Mouse (Mus musculus): Measurements from ENCODE around the gene Lexm. TPM values are rescaled to one million over a fixed set of nuclear protein-coding genes. Genes with fewer than 3 reads are reported as not detected.

The Lexm gene
- polyA plus RNA-seq, 1 experiment, result not detected

DNA sequence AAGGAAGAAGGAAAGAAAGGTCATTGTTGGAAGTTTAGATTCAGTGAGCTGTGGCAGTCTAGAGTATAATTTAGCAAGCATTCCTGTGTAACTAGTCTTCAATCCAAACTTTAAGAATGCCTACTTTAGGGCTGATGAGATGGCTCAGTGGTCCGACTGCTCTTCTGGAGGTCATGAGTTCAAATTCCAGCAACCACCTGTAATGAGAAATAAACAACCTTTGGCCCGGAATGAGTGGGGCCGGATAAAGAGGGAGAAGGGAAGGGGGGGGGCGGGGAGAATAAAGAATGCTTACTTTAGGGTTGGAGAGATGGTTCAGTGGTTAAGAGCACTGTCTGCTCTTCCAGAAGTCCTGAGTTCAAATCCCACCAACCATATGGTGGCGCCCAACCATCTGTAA, 59.8 kb downstream of the Lexm start:
- no peak overlapping the region for H3K4me3 ChIP-seq (ENCODE audit: insufficient read depth, low read length)
- peaks cover 4% of the 10 kb centered on the region for H3K4me1 ChIP-seq (ENCODE audit: control insufficient read depth, insufficient read depth, low read length)
- no peak for TF ChIP-seq POLR2A (IDR thresholded peaks at IDR 0.05; ENCODE audit: borderline replicate concordance, low read depth, low read length)
- H3K27ac ChIP-seq (ENCODE audit: insufficient read depth, low read depth, low read length), result no peak overlapping the region

DNA sequence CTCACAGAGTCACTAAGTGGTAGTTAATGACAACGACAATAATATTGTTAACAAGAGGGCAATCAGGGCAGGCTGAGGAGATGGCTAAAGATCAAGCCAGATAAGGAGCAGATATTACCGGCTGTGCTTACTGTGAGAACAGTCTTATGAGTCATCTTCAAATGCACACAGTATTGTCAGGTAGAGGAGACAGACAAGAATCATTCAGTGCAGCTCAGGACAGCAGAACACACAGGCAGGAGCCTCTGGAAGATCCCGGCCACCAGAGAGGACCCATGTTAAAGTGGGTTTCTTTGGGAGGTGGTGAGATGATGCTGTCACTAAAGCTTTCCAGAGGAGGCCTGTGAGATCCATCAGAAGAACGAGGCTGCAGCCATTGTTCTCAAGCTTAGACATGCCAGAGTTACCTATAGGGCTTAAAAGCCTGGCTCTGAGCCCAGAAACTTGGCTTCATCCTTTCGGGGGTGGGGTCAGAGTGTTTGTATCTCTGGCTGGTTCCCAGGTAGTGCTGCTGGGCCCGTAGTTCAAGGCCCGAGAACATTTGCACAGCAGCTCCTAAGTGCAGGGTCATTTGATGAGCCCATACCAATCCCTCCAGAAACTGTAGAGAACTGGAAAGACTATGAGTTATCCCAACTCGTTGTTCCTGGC, 66.4 kb downstream of the Lexm start:
- Histone ChIP-seq H3K4me3 (ENCODE audit: insufficient read depth, low read length) (no peak overlapping the region), H3K27ac (ENCODE audit: insufficient read depth, low read depth, low read length) (no peak overlapping the region), H3K4me1 (ENCODE audit: control insufficient read depth, insufficient read depth, low read length) (0 out of 2 replicates have a peak, but pooled peaks cover 1% of the 10 kb centered on the region)
- no peak for TF ChIP-seq POLR2A (IDR thresholded peaks at IDR 0.05; ENCODE audit: borderline replicate concordance, low read depth, low read length)

DNA sequence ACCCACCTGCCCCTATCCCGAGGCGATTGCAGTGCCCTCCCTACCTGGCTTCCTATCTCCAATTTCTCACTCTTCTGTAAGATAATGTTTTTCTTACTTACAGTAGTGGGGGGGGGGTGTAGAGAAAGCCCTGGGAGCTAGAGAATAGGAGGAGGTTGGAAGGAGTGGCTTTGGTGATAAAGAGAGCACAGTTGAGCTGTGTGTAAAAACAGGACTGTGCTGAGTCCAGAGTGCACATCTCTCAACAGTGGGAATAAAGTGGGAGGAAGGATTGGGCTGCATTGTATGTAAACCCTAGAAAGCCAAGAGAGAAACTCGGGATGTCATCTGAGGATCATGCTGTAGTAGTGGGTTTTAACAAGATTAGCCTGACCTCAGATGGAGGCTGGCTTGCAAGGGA, 68.9 kb downstream of the Lexm start:
- TF ChIP-seq POLR2A (IDR thresholded peaks at IDR 0.05; ENCODE audit: borderline replicate concordance, low read depth, low read length) (no peak), CTCF (IDR thresholded peaks at IDR 0.05; ENCODE audit: low read depth, low read length) (no peak)

DNA sequence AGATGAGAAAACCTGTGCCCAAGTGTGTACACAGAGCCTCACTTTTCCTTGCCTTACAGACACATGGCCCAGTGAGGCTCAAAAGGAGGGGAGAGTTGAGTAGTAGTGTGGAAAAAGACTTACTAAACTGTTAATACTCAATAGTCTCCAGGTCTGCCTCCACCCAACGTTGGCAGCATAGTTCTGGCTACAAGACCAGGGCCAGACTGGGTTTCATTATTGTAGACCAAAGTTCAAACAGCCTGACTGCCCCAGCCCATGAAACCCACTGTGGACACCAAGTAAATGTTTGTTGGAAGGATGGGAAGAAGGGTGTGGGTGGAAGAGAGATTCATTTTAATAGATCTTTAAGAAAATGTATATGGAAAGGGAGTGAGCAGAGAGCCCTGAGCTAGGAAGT, 70.1 kb downstream of the Lexm start:
- Histone ChIP-seq H3K4me1 (ENCODE audit: control insufficient read depth, insufficient read depth, low read length) (0 out of 2 replicates have a peak, but pooled peaks cover 2% of the 10 kb centered on the region), H3K4me3 (ENCODE audit: insufficient read depth, low read length) (no peak overlapping the region), H3K27ac (ENCODE audit: insufficient read depth, low read depth, low read length) (no peak overlapping the region)
- TF ChIP-seq CTCF (IDR thresholded peaks at IDR 0.05; ENCODE audit: low read depth, low read length) (no peak), POLR2A (IDR thresholded peaks at IDR 0.05; ENCODE audit: borderline replicate concordance, low read depth, low read length) (no peak)

More for the DNA sequence above, 68.9 kb downstream of the Lexm start:
- H3K4me3 ChIP-seq (ENCODE audit: insufficient read depth, low read length), result no peak overlapping the region
- H3K27ac ChIP-seq (ENCODE audit: insufficient read depth, low read depth, low read length), result no peak overlapping the region
- H3K4me1 ChIP-seq (ENCODE audit: control insufficient read depth, insufficient read depth, low read length), result 0 out of 2 replicates have a peak, but pooled peaks cover 2% of the 10 kb centered on the region

DNA sequence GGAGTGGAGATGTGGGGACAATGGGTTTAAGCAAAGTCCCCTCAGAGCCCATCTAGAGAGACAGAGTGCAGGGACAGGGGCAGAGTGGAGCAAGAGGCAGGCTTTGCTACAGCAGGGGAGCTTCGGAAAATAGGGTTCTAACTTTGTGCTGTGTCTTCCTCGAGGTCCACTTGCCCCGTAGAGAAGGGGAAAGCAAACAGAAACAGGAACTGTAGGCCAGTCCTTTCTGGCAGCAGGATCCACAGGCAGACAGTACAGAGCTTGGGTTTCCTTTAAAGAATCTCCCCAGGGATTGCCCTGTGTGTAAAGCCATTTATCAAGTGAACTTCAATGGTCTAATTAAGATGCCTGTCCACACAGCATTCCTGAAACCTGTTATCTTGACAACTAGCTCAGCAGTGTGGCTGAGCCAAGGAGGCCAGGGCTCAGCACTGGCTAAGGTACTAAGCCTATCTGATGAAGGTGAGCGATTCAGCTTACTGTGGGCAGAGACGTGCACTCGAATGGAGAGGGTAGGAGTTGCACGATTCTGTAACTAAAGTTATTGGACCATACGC, 71.1 kb downstream of the Lexm start:
- Histone ChIP-seq H3K4me1 (ENCODE audit: control insufficient read depth, insufficient read depth, low read length) (0 out of 2 replicates have a peak, but pooled peaks cover 2% of the 10 kb centered on the region), H3K27ac (ENCODE audit: insufficient read depth, low read depth, low read length) (no peak overlapping the region)
- TF ChIP-seq CTCF (IDR thresholded peaks at IDR 0.05; ENCODE audit: low read depth, low read length) (no peak), POLR2A (IDR thresholded peaks at IDR 0.05; ENCODE audit: borderline replicate concordance, low read depth, low read length) (no peak)

DNA sequence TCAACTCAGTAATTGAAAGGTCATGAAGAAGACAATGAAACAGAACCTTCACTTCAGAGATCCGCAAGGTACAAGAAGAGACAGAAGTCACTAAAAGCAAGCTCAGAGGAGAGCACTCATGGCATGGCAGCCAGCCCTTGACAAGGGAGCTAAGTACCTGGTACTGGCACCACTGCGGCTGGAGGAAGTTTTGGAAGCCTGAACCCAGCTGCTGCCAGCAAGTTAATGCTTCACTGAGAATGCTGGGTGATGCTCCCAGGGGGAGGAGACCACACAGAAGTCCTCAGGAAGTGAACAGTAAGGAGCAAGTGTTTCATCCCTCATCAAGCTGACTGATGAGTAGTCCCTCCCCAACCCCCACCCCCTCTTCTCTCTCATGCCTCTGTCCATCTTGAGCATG, 74.8 kb downstream of the Lexm start:
- no peak for TF ChIP-seq POLR2A (IDR thresholded peaks at IDR 0.05; ENCODE audit: borderline replicate concordance, low read depth, low read length)
- no peak for TF ChIP-seq CTCF (IDR thresholded peaks at IDR 0.05; ENCODE audit: low read depth, low read length)
- Histone ChIP-seq H3K27ac (ENCODE audit: insufficient read depth, low read depth, low read length) (no peak overlapping the region), H3K4me1 (ENCODE audit: control insufficient read depth, insufficient read depth, low read length) (0 out of 2 replicates have a peak, but pooled peaks cover 2% of the 10 kb centered on the region)

More for the DNA sequence above, 71.1 kb downstream of the Lexm start:
- H3K4me3 ChIP-seq (ENCODE audit: insufficient read depth, low read length), result no peak overlapping the region

DNA sequence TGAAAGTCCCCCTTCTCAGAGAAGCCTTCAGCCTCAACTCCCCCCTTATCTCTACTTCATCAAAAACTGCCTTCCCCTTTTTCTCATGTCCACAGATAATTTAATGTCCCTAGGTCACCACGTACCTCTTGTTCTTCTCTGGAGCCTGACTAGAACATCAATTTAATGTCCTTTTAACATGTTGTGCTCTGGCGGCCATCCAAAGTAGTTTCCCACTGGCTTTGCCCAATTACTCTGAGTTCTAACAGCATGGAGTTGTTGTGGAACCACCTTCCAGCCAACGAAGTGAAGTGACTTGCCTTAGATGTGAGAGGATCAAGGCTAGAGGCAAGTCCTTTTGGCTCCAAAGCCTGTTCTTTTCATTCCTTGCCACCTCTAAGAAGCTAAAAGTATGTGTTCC, 75.5 kb downstream of the Lexm start:
- H3K4me1 ChIP-seq (ENCODE audit: control insufficient read depth, insufficient read depth, low read length), result 0 out of 2 replicates have a peak, but pooled peaks cover 2% of the 10 kb centered on the region
- no peak overlapping the region for H3K27ac ChIP-seq (ENCODE audit: insufficient read depth, low read depth, low read length)
- no peak overlapping the region for H3K4me3 ChIP-seq (ENCODE audit: insufficient read depth, low read length)
- TF ChIP-seq POLR2A (IDR thresholded peaks at IDR 0.05; ENCODE audit: borderline replicate concordance, low read depth, low read length) (no peak), CTCF (IDR thresholded peaks at IDR 0.05; ENCODE audit: low read depth, low read length) (no peak)

More for the DNA sequence above, 74.8 kb downstream of the Lexm start:
- no peak overlapping the region for H3K4me3 ChIP-seq (ENCODE audit: insufficient read depth, low read length)

Other genes starting within 250 kb of the Lexm start
- gene Pcsk9, start 152.9 kb downstream of the Lexm start, polyA plus RNA-seq (2012; ENCODE audit: insufficient read depth, insufficient read length, missing spikeins), result not detected in 2 replicates
- gene Bsnd, start 125.0 kb downstream of the Lexm start, polyA plus RNA-seq (2012; ENCODE audit: insufficient read depth, insufficient read length, missing spikeins), result not detected in 2 replicates
- 16.5 and 17.1 TPM in 2 replicates for gene Dhcr24, start 56.2 kb downstream of the Lexm start, polyA plus RNA-seq (2012; ENCODE audit: insufficient read depth, insufficient read length, missing spikeins)
- not detected in 2 replicates for gene Ttc22, start 5.2 kb upstream of the Lexm start, polyA plus RNA-seq (2012; ENCODE audit: insufficient read depth, insufficient read length, missing spikeins)
- gene Pars2, start 33.8 kb upstream of the Lexm start, polyA plus RNA-seq (2012; ENCODE audit: insufficient read depth, insufficient read length, missing spikeins), result 2.8 and 4.6 TPM in 2 replicates
- gene Ttc4, start 61.7 kb upstream of the Lexm start, polyA plus RNA-seq (2012; ENCODE audit: insufficient read depth, insufficient read length, missing spikeins), result 27.5 and 29.7 TPM in 2 replicates
- gene Mroh7, start 113.7 kb upstream of the Lexm start, polyA plus RNA-seq (2012; ENCODE audit: insufficient read depth, insufficient read length, missing spikeins), result not detected in 2 replicates
- gene Fam151a, start 116.6 kb upstream of the Lexm start, polyA plus RNA-seq (2012; ENCODE audit: insufficient read depth, insufficient read length, missing spikeins), result not detected in 2 replicates
- gene Acot11, start 187.8 kb upstream of the Lexm start, polyA plus RNA-seq (2012; ENCODE audit: insufficient read depth, insufficient read length, missing spikeins), result 5.6 and 6.6 TPM in 2 replicates